Mouse (Mus musculus) myocyte (in vitro differentiated cells): ENCODE data around the gene Rell1.

Source experiments
- CEBPB ChIP-seq: IDR thresholded peaks from 2 replicates; pipeline ENCODE4 v1.6.1; 2011; ENCODE audit warnings: mild to moderate bottlenecking, moderate library complexity; ENCODE audit not compliant: poor library complexity, insufficient read depth, severe bottlenecking
- E2F4 ChIP-seq: IDR thresholded peaks from one replicate; pipeline ENCODE4 v1.6.1; 2011; ENCODE audit warnings: mild to moderate bottlenecking, control low read depth, moderate library complexity; ENCODE audit not compliant: insufficient read depth
- MAX ChIP-seq: IDR thresholded peaks from one replicate; pipeline ENCODE4 v1.6.1; 2011; ENCODE audit warnings: low read depth, mild to moderate bottlenecking, control low read depth
- MYOD1 ChIP-seq, 3 experiments: IDR thresholded peaks; one replicate each; pipeline ENCODE4 v1.6.1; 2011; ENCODE audit warnings: control low read depth in 2 of 3, low read depth in 2 of 3, mild to moderate bottlenecking in 2 of 3, moderate library complexity in 1 of 3; ENCODE audit not compliant: insufficient read length in 2 of 3, control insufficient read depth in 1 of 3
- MYOG ChIP-seq, 3 experiments: IDR thresholded peaks; one replicate each; pipeline ENCODE4 v1.6.1; 2011; ENCODE audit warnings: control low read depth in 2 of 3, low read depth in 2 of 3, mild to moderate bottlenecking in 2 of 3; ENCODE audit not compliant: insufficient read length in 2 of 3, control insufficient read depth in 1 of 3, insufficient read depth in 1 of 3
- POLR2A ChIP-seq: IDR thresholded peaks from one replicate; pipeline ENCODE4 v1.6.1; 2011; ENCODE audit warnings: low read depth, mild to moderate bottlenecking, control low read depth, moderate library complexity; ENCODE audit not compliant: insufficient read length
- POLR2AphosphoS2 ChIP-seq: IDR thresholded peaks from one replicate; pipeline ENCODE4 v1.6.1; 2011; ENCODE audit warnings: low read depth, control low read depth; ENCODE audit not compliant: insufficient read length
- REST ChIP-seq: IDR thresholded peaks from one replicate; pipeline ENCODE4 v1.6.1; 2011; ENCODE audit warnings: mild to moderate bottlenecking, control low read depth, moderate library complexity; ENCODE audit not compliant: insufficient read depth, insufficient read length
- SRF ChIP-seq: IDR thresholded peaks from one replicate; pipeline ENCODE4 v1.6.1; 2011; ENCODE audit warnings: low read depth; ENCODE audit not compliant: control insufficient read depth, insufficient read length
- TCF12 ChIP-seq: IDR thresholded peaks from one replicate; pipeline ENCODE4 v1.6.1; 2011; ENCODE audit warnings: mild to moderate bottlenecking, control low read depth; ENCODE audit not compliant: poor library complexity, insufficient read depth, severe bottlenecking
- TCF3 ChIP-seq: IDR thresholded peaks from one replicate; pipeline ENCODE4 v1.6.1; 2011; ENCODE audit warnings: low read depth, control low read depth; ENCODE audit not compliant: insufficient read length

DNA sequence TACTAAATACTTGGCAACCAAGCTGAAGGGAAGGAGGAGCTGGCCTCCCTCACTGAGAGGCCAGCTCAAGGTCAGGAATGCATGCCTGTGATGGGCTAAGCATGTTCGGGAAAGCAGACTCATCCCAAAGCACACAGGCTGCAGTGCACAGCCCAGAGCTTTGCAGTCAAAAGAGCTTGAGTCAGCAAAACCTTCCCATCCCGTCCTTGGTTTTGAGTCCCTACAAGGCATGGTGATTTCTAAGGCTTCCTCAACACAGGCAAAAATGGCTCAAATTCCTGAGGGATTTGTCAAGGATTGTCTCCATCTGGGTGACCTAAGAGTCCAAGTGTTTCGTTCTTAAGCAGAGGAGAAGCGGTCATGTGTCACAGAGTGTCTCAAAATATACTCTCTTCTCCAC, 50.5 kb downstream of the Rell1 start:
- no peak for TF ChIP-seq MAX
- TF ChIP-seq E2F4 = no peak
- no peak for TF ChIP-seq CEBPB
- TF ChIP-seq POLR2A = no peak
- TF ChIP-seq TCF3 = no peak
- TF ChIP-seq POLR2AphosphoS2 = no peak
- TF ChIP-seq MYOG (IDR thresholded peaks at IDR 0.05; ENCODE audit: control insufficient read depth in 1 of 3, insufficient read depth in 1 of 3, insufficient read length in 2 of 3, low read depth in 2 of 3) = no peak
- TF ChIP-seq REST = no peak
- no peak for TF ChIP-seq TCF12
- no peak for TF ChIP-seq SRF
- TF ChIP-seq MYOD1 (IDR thresholded peaks at IDR 0.05; ENCODE audit: control insufficient read depth in 1 of 3, insufficient read length in 2 of 3, low read depth in 2 of 3) = no peak
